Mouse (Mus musculus) lung, postnatal 0 days (tissue): ENCODE measurements around the gene Ubash3b. TPM values are rescaled to one million over a fixed set of nuclear protein-coding genes. Genes with fewer than 3 reads are reported as not detected.
A peak's percentile ranks its signal among the peaks of the same experiment; 100 is the strongest.

Source experiments
- ATAC-seq: fragments of 200-750 bp; cut with Nextera tagmentation; 2 replicates; pipeline ENCODE4 v1.8.0; 2017; ENCODE audit warnings: moderate library complexity
- DNase-seq: peaks from one replicate; pipeline ENCODE4 v3.0.0-alpha.2; 2016; ENCODE audit warnings: low spot score
- H3K27ac ChIP-seq: fragments of 300-500 bp; sonication (generic); 2 replicates; pipeline ENCODE4 v1.5.1; 2014; ENCODE audit warnings: antibody characterized with exemption, mild to moderate bottlenecking, low read length, mixed read lengths
- H3K27me3 ChIP-seq: fragments of 300-500 bp; sonication (generic); replicated peaks from 2 replicates; pipeline ENCODE4 v1.6.1; 2014; ENCODE audit warnings: low read length, mixed read lengths; ENCODE audit not compliant: insufficient read depth
- H3K36me3 ChIP-seq: fragments of 300-500 bp; sonication (generic); 2 replicates; pipeline ENCODE4 v1.6.1; 2014; ENCODE audit warnings: low read length, mixed read lengths; ENCODE audit not compliant: insufficient read depth
- H3K4me1 ChIP-seq: fragments of 300-500 bp; sonication (generic); 2 replicates; pipeline ENCODE4 v1.6.1; 2014; ENCODE audit warnings: antibody characterized with exemption, low read depth, low read length, mixed read lengths; ENCODE audit not compliant: insufficient read depth
- H3K4me2 ChIP-seq: fragments of 300-500 bp; sonication (generic); replicated peaks from 2 replicates; pipeline ENCODE4 v1.6.1; 2014; ENCODE audit warnings: low read depth, mild to moderate bottlenecking, low read length, moderate library complexity, mixed read lengths
- H3K4me3 ChIP-seq: fragments of 300-500 bp; sonication (generic); 2 replicates; pipeline ENCODE4 v1.5.1; 2014; ENCODE audit warnings: low read depth, low read length
- H3K9ac ChIP-seq: fragments of 300-500 bp; sonication (generic); replicated peaks from 2 replicates; pipeline ENCODE4 v1.6.1; 2014; ENCODE audit warnings: low read depth, mild to moderate bottlenecking
- H3K9me3 ChIP-seq: fragments of 300-500 bp; sonication (generic); 2 replicates; pipeline ENCODE4 v1.6.1; 2016; ENCODE audit warnings: low read length, mixed read lengths
- CTCF ChIP-seq: IDR thresholded peaks from 2 replicates; pipeline ENCODE4 v1.5.1; 2016; ENCODE audit warnings: antibody characterized with exemption, mild to moderate bottlenecking
- EP300 ChIP-seq: IDR thresholded peaks from 2 replicates; pipeline ENCODE4 v1.6.1; 2016; ENCODE audit warnings: antibody characterized with exemption, mild to moderate bottlenecking, control low read depth
- WGBS: fragments of 180-500 bp; shearing (Covaris S2); extraction: QIAGEN DNeasy Blood & Tissue Kit; methylation state at CpG from one replicate; pipeline ENCODE4 v1.1.7; 2014; 5-methylcytosine and 5-hydroxymethylcytosine counted together
- polyA plus RNA-seq: library from polyadenylated mRNA; unstranded; fragments of >200 nt; fragmentation: Nextera tagmentation; extraction: Ambion mirVana; gene quantifications from 2 replicates; pipeline ENCODE4 v1.2.1, GENCODE M21; 2015

Ubash3b gene
- polyA plus RNA-seq, 1 experiment from 2014 or later = 4.1 TPM

DNA sequence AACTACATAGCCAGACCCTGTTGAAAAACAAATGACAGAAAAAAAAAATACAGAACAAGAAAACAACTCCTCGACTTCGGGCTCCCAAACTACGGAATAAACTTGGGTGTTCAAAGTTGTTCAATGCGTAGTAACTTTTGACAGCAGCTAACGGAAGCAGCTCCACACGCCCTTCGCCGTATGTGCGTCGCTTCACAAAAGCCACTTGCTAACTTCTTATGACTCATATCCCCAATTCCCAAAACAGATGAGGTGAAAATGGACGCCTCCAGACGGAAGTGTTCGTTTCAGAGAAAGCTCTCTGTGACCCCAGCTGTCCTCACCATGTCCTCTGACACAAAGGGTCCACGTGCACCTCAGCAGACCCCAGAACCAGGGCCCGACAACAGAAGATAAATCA is 17.7 kb downstream of the Ubash3b start:
- H3K9me3 ChIP-seq = no peaks in the 10 kb centered on the region
- no peaks in the 10 kb centered on the region for H3K36me3 ChIP-seq
- no peaks in the 10 kb centered on the region for H3K4me1 ChIP-seq
- H3K9ac ChIP-seq = no peak overlapping the region
- ATAC-seq (no peak), DNase-seq (no peak)
- H3K4me3 ChIP-seq = no peak overlapping the region
- WGBS = 70% methylated on average over 15 of the region's 15 CpGs
- TF ChIP-seq CTCF (no peak), EP300 (no peak)
- H3K27me3 ChIP-seq = no peaks in the 10 kb centered on the region
- H3K27ac ChIP-seq = no peak overlapping the region
- no peak overlapping the region for H3K4me2 ChIP-seq

DNA sequence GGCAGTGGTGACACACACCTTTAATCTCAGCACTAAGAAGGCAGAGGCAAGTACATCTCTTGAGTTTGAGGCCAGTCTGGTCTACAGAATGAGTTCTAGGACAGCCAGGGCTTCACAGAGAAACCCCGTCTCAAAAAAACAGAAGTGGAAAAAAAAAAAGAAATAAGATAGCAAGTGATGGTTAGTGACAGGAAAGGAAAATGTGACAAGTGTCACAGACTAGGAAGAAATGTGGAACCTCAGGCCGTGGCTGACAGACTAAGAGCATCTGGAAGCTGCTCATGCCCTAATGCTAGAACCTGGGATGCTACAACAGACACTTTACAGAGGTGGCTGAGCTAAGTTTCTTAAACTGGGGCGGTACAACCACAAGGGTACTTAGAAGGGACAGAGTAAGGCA is 18.4 kb downstream of the Ubash3b start:
- no peak for ATAC-seq
- 75% methylated on average over 3 of the region's 3 CpGs for WGBS

DNA sequence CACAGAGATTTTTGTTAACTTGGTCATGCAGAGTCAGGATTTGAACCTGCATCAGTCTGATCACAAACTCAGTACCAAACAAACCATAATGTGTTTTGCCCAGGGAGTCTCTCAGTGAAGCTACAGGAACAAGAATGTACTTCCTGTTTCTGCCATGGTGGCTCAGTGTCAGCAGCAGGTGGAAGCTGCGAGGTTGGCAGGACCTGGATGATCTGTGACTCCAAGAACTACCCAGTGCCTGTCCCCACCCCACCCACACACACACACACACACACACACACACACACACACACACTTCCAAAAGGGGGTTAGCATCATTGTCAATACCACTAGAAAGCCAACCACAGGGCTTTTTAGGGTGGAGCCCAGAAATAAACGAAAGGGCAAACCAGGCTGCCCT is 20.5 kb downstream of the Ubash3b start:
- no peak overlapping the region for H3K27ac ChIP-seq
- no peak overlapping the region for H3K9ac ChIP-seq
- no peak overlapping the region for H3K4me3 ChIP-seq
- no peaks in the 10 kb centered on the region for H3K36me3 ChIP-seq
- H3K27me3 ChIP-seq = no peaks in the 10 kb centered on the region
- no peak overlapping the region for H3K4me2 ChIP-seq
- DNase-seq = no peak
- WGBS = 59% methylated on average over 2 of the region's 2 CpGs
- no peaks in the 10 kb centered on the region; the same call in 1 of the 2 replicates for H3K4me1 ChIP-seq
- no peak for ATAC-seq
- TF ChIP-seq EP300 (no peak), CTCF (no peak)
- H3K9me3 ChIP-seq = no peaks in the 10 kb centered on the region

More for the DNA sequence above, 18.4 kb downstream of the Ubash3b start:
- TF ChIP-seq EP300 = no peak
- TF ChIP-seq CTCF = no peak
- Histone ChIP-seq H3K27ac (no peak overlapping the region), H3K27me3 (no peaks in the 10 kb centered on the region), H3K4me3 (no peak overlapping the region), H3K36me3 (no peaks in the 10 kb centered on the region), H3K9me3 (no peaks in the 10 kb centered on the region), H3K4me2 (no peak overlapping the region), H3K4me1 (no peaks in the 10 kb centered on the region), H3K9ac (no peak overlapping the region)
- DNase-seq = no peak

DNA sequence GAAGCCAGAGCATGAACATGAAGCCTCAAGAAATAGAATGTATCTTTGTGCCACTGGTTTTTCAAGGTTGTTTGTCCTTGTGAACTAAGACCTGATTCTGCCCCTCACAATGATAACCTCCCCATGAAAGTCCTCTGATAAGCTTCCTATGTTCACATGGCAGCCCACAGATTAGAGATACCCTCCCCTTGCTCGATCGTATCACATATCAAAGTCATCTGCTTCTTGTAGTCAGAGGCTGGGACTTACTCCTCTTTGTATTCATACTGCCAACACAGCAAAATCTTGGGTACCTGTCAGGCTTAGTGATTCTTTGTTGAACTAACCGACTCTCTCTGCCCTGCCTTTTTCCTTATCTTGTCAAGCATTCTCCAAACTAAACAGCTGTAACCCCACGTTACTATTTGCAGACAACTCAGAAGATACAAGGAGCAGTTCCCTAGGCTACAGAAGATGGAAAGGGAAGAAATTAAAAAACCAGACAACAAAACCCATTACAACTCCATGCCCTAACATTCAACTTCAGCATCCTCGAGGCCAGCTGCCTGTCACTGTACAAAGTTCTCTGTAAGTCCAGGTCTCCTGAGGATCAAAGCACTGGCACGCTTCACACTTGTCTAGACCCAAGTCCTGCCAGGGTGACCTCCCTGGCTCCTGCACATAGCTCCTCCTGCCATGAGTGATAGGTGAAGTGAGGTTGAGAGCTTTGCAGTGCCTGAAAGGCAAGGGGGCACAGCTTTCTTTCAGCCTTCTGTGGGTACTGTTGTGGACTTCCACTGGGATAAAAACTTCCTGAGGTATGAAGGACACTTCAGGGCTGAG is 22.3 kb downstream of the Ubash3b start:
- H3K9me3 ChIP-seq = no peaks in the 10 kb centered on the region
- H3K9ac ChIP-seq = no peak overlapping the region
- H3K27ac ChIP-seq = no peak overlapping the region
- WGBS = 45% methylated on average over 6 of the region's 6 CpGs
- no peak for TF ChIP-seq CTCF
- no peak for TF ChIP-seq EP300
- H3K4me1 ChIP-seq = no peaks in the 10 kb centered on the region; the same call in 1 of the 2 replicates
- ATAC-seq (no peak), DNase-seq (no peak)
- H3K4me2 ChIP-seq = no peak overlapping the region
- H3K27me3 ChIP-seq = no peaks in the 10 kb centered on the region
- H3K36me3 ChIP-seq = no peaks in the 10 kb centered on the region
- no peak overlapping the region for H3K4me3 ChIP-seq

DNA sequence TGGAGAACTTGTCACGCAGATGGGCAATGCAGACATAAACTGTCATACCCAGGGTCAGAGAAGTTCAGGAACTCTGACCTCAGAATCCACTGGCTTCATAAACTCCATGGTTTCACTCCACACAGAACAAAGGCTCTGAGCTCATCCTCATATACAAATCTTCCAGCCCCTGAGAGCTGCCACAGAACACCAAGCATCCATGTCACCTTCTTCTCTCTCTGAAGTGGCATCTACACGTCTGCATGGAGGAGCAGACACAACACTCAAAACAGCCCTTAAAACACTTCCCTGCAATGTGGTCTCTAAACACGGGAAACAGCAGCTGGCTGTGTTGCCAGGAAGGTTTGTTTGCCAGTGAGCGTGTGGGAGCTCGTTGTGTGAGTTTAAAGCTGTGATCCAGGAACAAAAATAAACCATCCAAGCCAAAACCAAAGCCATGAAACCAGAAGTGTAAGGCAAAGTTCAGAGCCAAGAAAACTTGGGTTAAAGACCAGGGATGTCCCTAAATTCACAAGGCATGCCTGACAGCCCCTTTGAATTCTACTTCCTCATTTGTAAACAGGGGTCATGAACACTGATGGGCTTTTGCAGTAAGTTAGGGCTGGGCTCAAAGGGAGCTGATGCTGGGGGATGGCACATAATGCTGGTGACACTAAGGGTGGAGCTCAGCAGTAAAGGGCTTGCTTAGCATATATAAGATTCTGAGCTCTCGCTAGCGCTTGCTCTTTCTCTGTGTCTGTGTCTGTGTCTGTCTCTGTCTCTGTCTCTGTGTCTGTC is 24.6 kb downstream of the Ubash3b start:
- no peak overlapping the region for H3K4me2 ChIP-seq
- H3K4me1 ChIP-seq = no peaks in the 10 kb centered on the region; the same call in 1 of the 2 replicates
- H3K27ac ChIP-seq = no peak overlapping the region
- ATAC-seq = peak; percentile 83
- no peaks in the 10 kb centered on the region for H3K9me3 ChIP-seq
- H3K4me3 ChIP-seq = no peak overlapping the region
- H3K36me3 ChIP-seq = no peaks in the 10 kb centered on the region
- no peak overlapping the region for H3K9ac ChIP-seq
- no peak for TF ChIP-seq CTCF
- TF ChIP-seq EP300 = peak; percentile 44; the same call in 1 of the 2 replicates
- 34% methylated on average over 7 of the region's 7 CpGs for WGBS
- H3K27me3 ChIP-seq = no peaks in the 10 kb centered on the region
- DNase-seq = peak; percentile 57

DNA sequence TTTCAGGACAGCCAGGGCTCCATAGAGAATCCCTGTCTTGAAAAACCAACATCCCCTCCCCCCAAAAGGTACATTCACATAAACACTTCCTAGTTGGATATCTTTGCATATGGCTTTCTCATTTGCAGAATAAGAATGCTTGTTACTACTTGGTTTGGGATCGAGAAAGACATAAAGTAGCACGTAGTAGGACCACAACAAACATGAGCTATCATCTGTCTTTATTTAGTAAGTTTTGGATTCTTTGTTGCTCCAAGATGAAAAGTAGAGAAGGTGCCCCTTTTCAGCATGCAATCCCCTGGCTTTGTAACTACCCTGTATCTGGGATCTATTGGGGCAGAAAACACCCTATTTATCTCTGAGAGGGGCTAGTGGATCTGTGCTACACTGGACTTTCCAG is 25.2 kb downstream of the Ubash3b start:
- DNase-seq = no peak
- Histone ChIP-seq H3K27me3 (no peaks in the 10 kb centered on the region), H3K9ac (no peak overlapping the region), H3K36me3 (no peaks in the 10 kb centered on the region), H3K4me3 (no peak overlapping the region), H3K4me2 (no peak overlapping the region), H3K9me3 (no peaks in the 10 kb centered on the region), H3K4me1 (no peaks in the 10 kb centered on the region; the same call in 1 of the 2 replicates), H3K27ac (no peak overlapping the region)
- ATAC-seq = no peak
- WGBS = 92% methylated on average over 2 of the region's 2 CpGs
- no peak for TF ChIP-seq EP300
- TF ChIP-seq CTCF = no peak
